Mouse (Mus musculus): ENCODE results near the gene Cstad. TPM values are rescaled to one million over a fixed set of nuclear protein-coding genes. Genes with fewer than 3 reads are reported as not detected.

The Cstad gene
- polyA plus RNA-seq, 2 experiments = 0.04 to 0.17 TPM

DNA sequence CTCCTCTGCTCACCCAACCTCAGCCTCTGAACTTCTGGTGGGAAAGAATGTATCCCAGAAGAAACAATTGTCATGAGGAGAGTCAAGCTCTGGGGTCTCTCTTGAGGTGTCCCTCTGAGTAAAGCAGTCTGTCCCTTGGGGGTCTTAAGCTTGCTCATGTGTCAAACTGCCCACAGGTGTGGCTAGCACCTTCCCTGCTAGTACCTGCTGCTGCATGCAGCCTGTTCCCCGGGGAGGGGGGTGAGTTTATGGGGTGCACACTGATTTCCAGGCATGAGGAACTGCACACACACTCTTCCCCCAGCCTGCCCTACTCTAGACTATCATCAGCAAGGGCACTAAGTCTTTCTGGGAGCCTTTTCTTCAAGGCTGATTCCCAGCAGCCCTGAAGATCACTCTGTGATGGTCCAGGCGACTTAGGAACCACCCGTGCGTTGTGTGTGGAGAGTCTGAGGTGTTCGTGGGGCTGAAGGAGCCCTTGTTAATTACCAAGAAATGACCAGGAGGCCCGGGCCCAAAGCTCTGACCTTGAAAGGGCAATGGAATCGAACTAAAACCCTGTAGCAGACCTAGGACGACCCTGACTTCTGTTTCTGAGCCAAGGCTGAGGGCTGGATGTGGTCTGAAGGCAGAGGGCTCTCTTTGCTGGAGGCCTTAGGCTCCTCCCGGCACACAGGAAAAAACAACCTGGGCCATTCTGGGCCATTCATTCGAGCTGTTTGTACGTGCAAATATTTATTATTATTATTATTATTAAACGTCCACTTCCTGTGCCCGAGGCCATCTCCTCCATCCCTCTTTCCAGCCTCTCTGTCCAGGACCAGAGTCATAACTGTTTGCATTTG is 62.1 kb downstream of the Cstad start:
- 40% methylated on average over 13 of the region's 13 CpGs for WGBS (ENCODE audit: insufficient replicate concordance)
- TF ChIP-seq CTCF (IDR thresholded peaks at IDR 0.05; ENCODE audit: low read depth) (no peak), EP300 (IDR thresholded peaks at IDR 0.05; ENCODE audit: low read depth) (no peak)
- Histone ChIP-seq H3K4me2 (ENCODE audit: low read depth) (no peak overlapping the region), H3K36me3 (replicated peaks; ENCODE audit: control insufficient read depth, insufficient read depth, low read depth) (no peaks in the 10 kb centered on the region), H3K9me3 (ENCODE audit: control insufficient read depth, low read length) (no peaks in the 10 kb centered on the region), H3K4me1 (replicated peaks; ENCODE audit: control insufficient read depth in 2 of 2, insufficient read depth in 2 of 2, low read length in 1 of 2) (peaks cover 4 to 16% of the 10 kb centered on the region in 2 experiments), H3K27me3 (ENCODE audit: control insufficient read depth, insufficient read depth, low read length) (no peaks in the 10 kb centered on the region), H3K27ac (no peak overlapping the region), H3K4me3 (ENCODE audit: insufficient read depth in 1 of 2, low read depth in 2 of 2, low read length in 2 of 2) (no peak overlapping the region), H3K9ac (replicated peaks) (no peak overlapping the region)
- ATAC-seq (ENCODE audit: insufficient read depth) = no peak
- DNase-seq (ENCODE audit: low read depth in 3 of 3, low spot score in 3 of 3) = no peak

DNA sequence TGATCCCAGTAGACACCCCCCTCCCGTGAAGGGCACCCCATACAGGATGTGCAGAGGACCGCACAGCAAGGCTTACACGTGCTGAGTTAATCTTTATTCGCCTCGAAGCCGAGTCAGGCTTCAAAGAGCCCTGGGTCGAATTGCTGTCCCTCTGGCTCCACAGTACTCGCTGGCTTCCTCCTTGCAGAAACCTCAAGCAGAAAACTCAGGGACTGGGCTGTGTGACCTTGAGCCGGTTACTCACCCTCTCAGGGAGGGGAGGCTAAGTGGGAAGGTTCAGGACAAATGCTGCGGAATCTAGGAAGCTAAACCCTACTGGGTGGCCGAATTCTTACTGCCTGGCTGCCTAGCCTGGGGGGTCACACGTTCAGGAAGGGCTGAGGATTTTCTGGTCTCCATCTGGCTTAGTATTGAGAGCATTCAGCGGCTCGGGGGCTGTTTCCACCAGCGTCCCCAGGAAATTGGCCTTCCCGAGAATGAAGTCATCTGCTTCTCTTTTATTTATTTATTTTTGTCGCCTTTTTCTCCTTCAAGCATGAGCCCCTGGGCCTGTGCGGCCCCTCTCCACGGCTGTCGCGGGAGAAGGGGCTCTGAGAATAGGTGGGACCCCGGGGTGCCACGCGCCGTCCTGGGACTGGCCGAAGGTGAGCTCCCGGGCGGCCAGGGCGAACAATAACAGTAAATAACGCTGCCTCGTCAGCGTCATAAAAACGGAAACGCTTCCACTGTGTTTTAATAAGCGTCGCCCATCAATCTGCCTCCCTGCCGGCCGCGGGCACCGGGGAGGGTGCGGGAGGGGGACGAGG is 63.0 kb downstream of the Cstad start:
- ATAC-seq (ENCODE audit: insufficient read depth) = peak; percentile 22
- WGBS (ENCODE audit: insufficient replicate concordance) = 4% methylated on average over 42 of the region's 42 CpGs
- H3K4me2 ChIP-seq (ENCODE audit: low read depth) = peak overlapping the region; percentile 83
- no peaks in the 10 kb centered on the region for H3K36me3 ChIP-seq (replicated peaks; ENCODE audit: control insufficient read depth, insufficient read depth, low read depth)
- peak in 1 of 3 experiments; percentile 13 for DNase-seq (ENCODE audit: low read depth in 3 of 3, low spot score in 3 of 3)
- no peak overlapping the region for H3K27ac ChIP-seq
- peak overlapping the region; percentile 56 for H3K9ac ChIP-seq (replicated peaks)
- H3K4me1 ChIP-seq (replicated peaks; ENCODE audit: control insufficient read depth in 2 of 2, insufficient read depth in 2 of 2, low read length in 1 of 2) = peaks cover 4 to 16% of the 10 kb centered on the region in 2 experiments
- H3K9me3 ChIP-seq (ENCODE audit: control insufficient read depth, low read length) = no peaks in the 10 kb centered on the region
- peak overlapping the region; percentile 53 to 66 for H3K4me3 ChIP-seq (ENCODE audit: insufficient read depth in 1 of 2, low read depth in 2 of 2, low read length in 2 of 2)
- no peaks in the 10 kb centered on the region for H3K27me3 ChIP-seq (ENCODE audit: control insufficient read depth, insufficient read depth, low read length)
- TF ChIP-seq EP300 (IDR thresholded peaks at IDR 0.05; ENCODE audit: low read depth) (no peak), CTCF (IDR thresholded peaks at IDR 0.05; ENCODE audit: low read depth) (no peak)

DNA sequence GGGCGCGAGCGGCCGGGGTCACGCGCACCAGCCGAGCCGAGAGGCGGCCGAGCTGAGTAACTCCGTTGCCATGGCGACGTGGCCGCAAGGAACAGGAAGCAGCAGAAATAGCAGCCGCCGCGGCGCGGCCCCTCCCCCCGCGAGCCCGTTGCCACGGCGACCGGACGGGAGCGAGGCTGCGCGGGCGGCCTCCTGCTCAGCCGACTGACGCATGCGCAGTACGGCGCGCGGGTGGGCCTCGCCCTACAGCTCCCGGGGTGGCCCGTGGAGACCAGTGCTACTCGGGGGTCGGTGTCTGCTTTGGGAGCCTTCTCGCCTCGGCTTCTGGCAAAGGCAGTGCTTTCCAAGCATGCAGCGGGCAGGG is 63.6 kb downstream of the Cstad start:
- Histone ChIP-seq H3K27ac (peak overlapping the region; percentile 4; the same call in 1 of the 2 replicates), H3K9me3 (ENCODE audit: control insufficient read depth, low read length) (no peaks in the 10 kb centered on the region), H3K9ac (replicated peaks) (peak overlapping the region; percentile 63), H3K27me3 (ENCODE audit: control insufficient read depth, insufficient read depth, low read length) (no peaks in the 10 kb centered on the region), H3K4me3 (ENCODE audit: insufficient read depth in 1 of 2, low read depth in 2 of 2, low read length in 2 of 2) (peak overlapping the region; percentile 53 to 66), H3K4me2 (ENCODE audit: low read depth) (peak overlapping the region; percentile 83), H3K36me3 (replicated peaks; ENCODE audit: control insufficient read depth, insufficient read depth, low read depth) (no peaks in the 10 kb centered on the region), H3K4me1 (replicated peaks; ENCODE audit: control insufficient read depth in 2 of 2, insufficient read depth in 2 of 2, low read length in 1 of 2) (peaks cover 4 to 16% of the 10 kb centered on the region in 2 experiments)
- TF ChIP-seq CTCF (IDR thresholded peaks at IDR 0.05; ENCODE audit: low read depth) = no peak
- TF ChIP-seq EP300 (IDR thresholded peaks at IDR 0.05; ENCODE audit: low read depth) = no peak
- ATAC-seq (ENCODE audit: insufficient read depth) (peak; percentile 87), DNase-seq (ENCODE audit: low read depth in 3 of 3, low spot score in 3 of 3) (peak; percentile 87 to 90 (median 88))
- 0% methylated on average over 38 of the region's 45 CpGs for WGBS (ENCODE audit: insufficient replicate concordance)

Other genes starting within 250 kb of the Cstad start
- gene Sh3glb2, start 235.7 kb upstream of the Cstad start, polyA plus RNA-seq (2012; rRNA removed) = 22.2 and 23.1 TPM in 2 replicates
- 13.6 and 15.4 TPM in 2 replicates for gene Sh3glb2, start 235.7 kb upstream of the Cstad start, polyA plus RNA-seq (2014; fragmentation: Nextera tagmentation; extraction: Ambion mirVana)
- gene Miga2, start 230.8 kb upstream of the Cstad start, polyA plus RNA-seq (2012; rRNA removed) = 6.1 and 6.9 TPM in 2 replicates
- 5.3 and 5.8 TPM in 2 replicates for gene Miga2, start 230.8 kb upstream of the Cstad start, polyA plus RNA-seq (2014; fragmentation: Nextera tagmentation; extraction: Ambion mirVana)
- 17.0 and 23.1 TPM in 2 replicates for gene Dolpp1, start 202.8 kb upstream of the Cstad start, polyA plus RNA-seq (2012; rRNA removed)
- 13.5 and 17.4 TPM in 2 replicates for gene Dolpp1, start 202.8 kb upstream of the Cstad start, polyA plus RNA-seq (2014; fragmentation: Nextera tagmentation; extraction: Ambion mirVana)
- gene Crat, start 179.2 kb upstream of the Cstad start, polyA plus RNA-seq (2012; rRNA removed) = 14.6 and 15.0 TPM in 2 replicates
- gene Crat, start 179.2 kb upstream of the Cstad start, polyA plus RNA-seq (2014; fragmentation: Nextera tagmentation; extraction: Ambion mirVana) = 27.4 and 27.9 TPM in 2 replicates
- gene Ptpa, start 179.0 kb upstream of the Cstad start, polyA plus RNA-seq (2012; rRNA removed) = 78.2 and 103 TPM in 2 replicates
- gene Ptpa, start 179.0 kb upstream of the Cstad start, polyA plus RNA-seq (2014; fragmentation: Nextera tagmentation; extraction: Ambion mirVana) = 63.3 and 63.5 TPM in 2 replicates
- gene Ier5l, start 120.8 kb upstream of the Cstad start, polyA plus RNA-seq (2012; rRNA removed) = 0.86 and 0.90 TPM in 2 replicates
- gene Ier5l, start 120.8 kb upstream of the Cstad start, polyA plus RNA-seq (2014; fragmentation: Nextera tagmentation; extraction: Ambion mirVana) = 0.10 and 0.13 TPM in 2 replicates
- gene 1700001O22Rik, start 208.6 kb downstream of the Cstad start, polyA plus RNA-seq (2012; rRNA removed) = not detected in 2 replicates
- gene 1700001O22Rik, start 208.6 kb downstream of the Cstad start, polyA plus RNA-seq (2014; fragmentation: Nextera tagmentation; extraction: Ambion mirVana) = not detected in 2 replicates
- 12.0 and 14.5 TPM in 2 replicates for gene Ntmt1, start 212.8 kb downstream of the Cstad start, polyA plus RNA-seq (2012; rRNA removed)
- gene Ntmt1, start 212.8 kb downstream of the Cstad start, polyA plus RNA-seq (2014; fragmentation: Nextera tagmentation; extraction: Ambion mirVana) = 23.3 and 25.6 TPM in 2 replicates
- 25.8 and 27.0 TPM in 2 replicates for gene Asb6, start 235.3 kb downstream of the Cstad start, polyA plus RNA-seq (2012; rRNA removed)
- 25.9 and 26.2 TPM in 2 replicates for gene Asb6, start 235.3 kb downstream of the Cstad start, polyA plus RNA-seq (2014; fragmentation: Nextera tagmentation; extraction: Ambion mirVana)
- 0.34 and 0.49 TPM in 2 replicates for gene Prrx2, start 239.9 kb downstream of the Cstad start, polyA plus RNA-seq (2012; rRNA removed)
- gene Prrx2, start 239.9 kb downstream of the Cstad start, polyA plus RNA-seq (2014; fragmentation: Nextera tagmentation; extraction: Ambion mirVana) = 0.09 TPM in 1 of 2 replicates, not detected in the other

All from liver, embryonic 14.5 days (tissue).